Mouse (Mus musculus) gastrocnemius, adult 18-20 months (tissue): ENCODE results near the gene Cavin2. TPM values are rescaled to one million over a fixed set of nuclear protein-coding genes. Genes with fewer than 3 reads are reported as not detected.

ENCODE experiments used
- DNase-seq: peaks from one replicate; pipeline ENCODE4 v3.0.0; 2021; ENCODE audit warnings: low spot score
- total RNA-seq, 2 experiments: library from RNA; stranded (reverse); gene quantifications; 2 replicates each; pipeline ENCODE4 v1.2.3; 2021

Cavin2 gene
- total RNA-seq, 2 experiments from 2014 or later, result 22.3 to 34.1 TPM

GRCm38 (mm10) chr1:51307056-51307455 lies 18.1 kb downstream of the Cavin2 start:
- DNase-seq, result no peak

- DNase-seq, result no peak
Measured at GRCm38 (mm10) chr1:51315476-51315875, 26.6 kb downstream of the Cavin2 start.

GRCm38 (mm10) chr1:51323506-51323905 lies 34.6 kb downstream of the Cavin2 start:
- DNase-seq, result no peak

GRCm38 (mm10) chr1:51328541-51328940 lies 39.6 kb downstream of the Cavin2 start:
- DNase-seq, result no peak

GRCm38 (mm10) chr1:51332986-51333385 lies 44.1 kb downstream of the Cavin2 start:
- DNase-seq, result no peak

GRCm38 (mm10) chr1:51333557-51334285 lies 44.8 kb downstream of the Cavin2 start:
- peak; percentile 83 for DNase-seq

- no peak for DNase-seq
Measured at GRCm38 (mm10) chr1:51334289-51334688, 45.4 kb downstream of the Cavin2 start.

- no peak for DNase-seq
Measured at GRCm38 (mm10) chr1:51335081-51335480, 46.2 kb downstream of the Cavin2 start.

- DNase-seq, result no peak
Measured at GRCm38 (mm10) chr1:51344160-51344559, 55.2 kb downstream of the Cavin2 start.

GRCm38 (mm10) chr1:51347596-51347995 lies 58.7 kb downstream of the Cavin2 start:
- DNase-seq, result no peak

- no peak for DNase-seq
Measured at GRCm38 (mm10) chr1:51348631-51349030, 59.7 kb downstream of the Cavin2 start.

- no peak for DNase-seq
Measured at GRCm38 (mm10) chr1:51349291-51349967, 60.5 kb downstream of the Cavin2 start.

Other genes starting within 250 kb of the Cavin2 start
- 10 to 100 TPM; 14.2 to 15.8 TPM for gene Nabp1, start 189.3 kb downstream of the Cavin2 start, total RNA-seq